Mouse (Mus musculus): ENCODE data around the gene Efcab6. TPM values are rescaled to one million over a fixed set of nuclear protein-coding genes. Genes with fewer than 3 reads are reported as not detected.
A peak's percentile ranks its signal among the peaks of the same experiment; 100 is the strongest.

Efcab6 gene
- polyA plus RNA-seq, 1 experiment from 2014 or later: 0.55 TPM

GRCm38 (mm10) chr15:83840950-83841719, 224.0 kb downstream of the Efcab6 start:
- WGBS: 73% methylated on average over 10 of the region's 10 CpGs
- no peak overlapping the region for H3K4me3 ChIP-seq (ENCODE audit: low read depth, low read length)
- H3K4me1 ChIP-seq (ENCODE audit: control insufficient read depth, insufficient read depth, low read length): no peaks in the 10 kb centered on the region
- H3K9ac ChIP-seq (replicated peaks; ENCODE audit: low read depth, low read length): no peak overlapping the region
- no peak overlapping the region for H3K27ac ChIP-seq (ENCODE audit: low read depth, low read length)
- H3K27me3 ChIP-seq (ENCODE audit: control insufficient read depth, insufficient read depth, low read length): no peaks in the 10 kb centered on the region
- no peak overlapping the region for H3K4me2 ChIP-seq (ENCODE audit: low read depth, low read length)
- H3K36me3 ChIP-seq (ENCODE audit: control insufficient read depth, insufficient read depth, low read length): no peaks in the 10 kb centered on the region
- H3K9me3 ChIP-seq (ENCODE audit: control insufficient read depth, low read length): no peaks in the 10 kb centered on the region
- no peak for ATAC-seq (ENCODE audit: low read depth)

DNA sequence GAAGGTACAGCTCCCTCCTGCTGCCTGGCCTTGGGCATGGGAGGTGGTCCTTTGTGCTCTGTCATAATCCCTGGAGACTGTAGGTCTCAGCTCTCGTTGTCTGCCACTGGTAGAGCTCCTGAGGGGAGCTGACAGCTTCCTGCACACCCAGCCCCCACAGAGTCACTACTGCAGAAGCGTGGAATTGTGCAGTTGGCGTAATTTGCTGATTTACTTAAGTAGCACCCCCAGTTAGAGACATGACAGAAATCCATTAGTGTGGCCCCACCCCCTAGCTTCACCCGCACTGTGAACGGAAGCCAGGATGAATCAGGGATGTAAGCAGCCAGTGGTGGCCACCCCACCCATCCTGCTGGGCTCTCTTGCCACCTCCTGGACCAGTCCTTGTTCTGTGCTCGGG, 232.9 kb downstream of the Efcab6 start:
- H3K27ac ChIP-seq (ENCODE audit: low read depth, low read length): no peak overlapping the region
- no peaks in the 10 kb centered on the region for H3K36me3 ChIP-seq (ENCODE audit: control insufficient read depth, insufficient read depth, low read length)
- WGBS: 60% methylated on average over 6 of the region's 6 CpGs
- H3K4me3 ChIP-seq (ENCODE audit: low read depth, low read length): no peak overlapping the region
- H3K4me2 ChIP-seq (ENCODE audit: low read depth, low read length): no peak overlapping the region
- H3K9me3 ChIP-seq (ENCODE audit: control insufficient read depth, low read length): no peaks in the 10 kb centered on the region
- H3K27me3 ChIP-seq (ENCODE audit: control insufficient read depth, insufficient read depth, low read length): no peaks in the 10 kb centered on the region
- no peak overlapping the region for H3K9ac ChIP-seq (replicated peaks; ENCODE audit: low read depth, low read length)
- no peak for ATAC-seq (ENCODE audit: low read depth)
- 0 out of 2 replicates have a peak, but pooled peaks cover 5% of the 10 kb centered on the region for H3K4me1 ChIP-seq (ENCODE audit: control insufficient read depth, insufficient read depth, low read length)

- Histone ChIP-seq H3K4me2 (ENCODE audit: low read depth, low read length) (no peak overlapping the region; the same call in 1 of the 2 replicates), H3K4me1 (ENCODE audit: control insufficient read depth, insufficient read depth, low read length) (0 out of 2 replicates have a peak, but pooled peaks cover 5% of the 10 kb centered on the region), H3K27me3 (ENCODE audit: control insufficient read depth, insufficient read depth, low read length) (no peaks in the 10 kb centered on the region), H3K9me3 (ENCODE audit: control insufficient read depth, low read length) (no peaks in the 10 kb centered on the region), H3K9ac (replicated peaks; ENCODE audit: low read depth, low read length) (no peak overlapping the region), H3K4me3 (ENCODE audit: low read depth, low read length) (no peak overlapping the region), H3K27ac (ENCODE audit: low read depth, low read length) (0 out of 2 replicates have a peak overlapping the region, but pooled peaks have one; percentile 3), H3K36me3 (ENCODE audit: control insufficient read depth, insufficient read depth, low read length) (no peaks in the 10 kb centered on the region)
- 43% methylated on average over 13 of the region's 13 CpGs for WGBS
- no peak; the same call in 1 of the 2 replicates for ATAC-seq (ENCODE audit: low read depth)
Measured at GRCm38 (mm10) chr15:83829226-83829625, 236.0 kb downstream of the Efcab6 start.

DNA sequence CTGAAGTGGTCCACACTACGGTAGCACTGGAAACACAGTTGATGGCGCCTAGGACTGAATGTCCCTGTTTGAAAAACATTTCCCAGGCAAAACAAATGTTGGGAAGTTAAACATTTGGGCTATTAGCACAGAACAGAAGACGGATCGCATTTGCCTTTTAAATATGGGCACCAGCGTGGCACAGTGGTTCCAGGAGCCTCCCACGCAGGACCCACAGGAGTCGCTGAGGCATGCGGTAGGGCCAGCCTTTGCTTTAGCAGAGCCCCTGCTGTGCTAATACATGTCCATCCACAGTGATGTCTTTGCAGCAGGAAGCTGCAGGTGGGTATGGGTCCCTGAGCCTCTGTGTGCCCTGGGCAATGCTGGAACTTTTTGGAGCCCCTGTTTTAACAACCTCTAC, 237.2 kb downstream of the Efcab6 start:
- Histone ChIP-seq H3K9me3 (ENCODE audit: control insufficient read depth, low read length) (no peaks in the 10 kb centered on the region), H3K27me3 (ENCODE audit: control insufficient read depth, insufficient read depth, low read length) (no peaks in the 10 kb centered on the region), H3K4me2 (ENCODE audit: low read depth, low read length) (no peak overlapping the region), H3K36me3 (ENCODE audit: control insufficient read depth, insufficient read depth, low read length) (no peaks in the 10 kb centered on the region), H3K9ac (replicated peaks; ENCODE audit: low read depth, low read length) (no peak overlapping the region), H3K27ac (ENCODE audit: low read depth, low read length) (no peak overlapping the region), H3K4me1 (ENCODE audit: control insufficient read depth, insufficient read depth, low read length) (0 out of 2 replicates have a peak, but pooled peaks cover 5% of the 10 kb centered on the region), H3K4me3 (ENCODE audit: low read depth, low read length) (no peak overlapping the region)
- no peak for ATAC-seq (ENCODE audit: low read depth)
- 75% methylated on average over 8 of the region's 8 CpGs for WGBS

Other genes starting within 250 kb of the Efcab6 start
- gene Sult4a1, start 40.4 kb upstream of the Efcab6 start, polyA plus RNA-seq (2014; fragmentation: Nextera tagmentation; extraction: Ambion mirVana): 82.9 and 90.5 TPM in 2 replicates
- gene Pnpla5, start 57.8 kb upstream of the Efcab6 start, polyA plus RNA-seq (2014; fragmentation: Nextera tagmentation; extraction: Ambion mirVana): not detected in 2 replicates
- gene Pnpla3, start 102.5 kb upstream of the Efcab6 start, polyA plus RNA-seq (2014; fragmentation: Nextera tagmentation; extraction: Ambion mirVana): 6.0 and 6.1 TPM in 2 replicates
- gene Samm50, start 126.9 kb upstream of the Efcab6 start, polyA plus RNA-seq (2014; fragmentation: Nextera tagmentation; extraction: Ambion mirVana): 55.2 and 63.2 TPM in 2 replicates
- gene Parvb, start 166.7 kb upstream of the Efcab6 start, polyA plus RNA-seq (2014; fragmentation: Nextera tagmentation; extraction: Ambion mirVana): 3.3 and 5.7 TPM in 2 replicates